Mouse (Mus musculus) hindbrain, embryonic 11.5 days (tissue): ENCODE results near the gene Rtn4r. TPM values are rescaled to one million over a fixed set of nuclear protein-coding genes. Genes with fewer than 3 reads are reported as not detected.

Experiments used
- ATAC-seq: fragments of 200-750 bp; cut with Nextera tagmentation; 2 replicates; pipeline ENCODE4 v1.8.0; 2017; ENCODE audit warnings: mild to moderate bottlenecking, moderate TSS enrichment, moderate library complexity; ENCODE audit not compliant: low FRiP score
- DNase-seq: peaks from one replicate; pipeline ENCODE4 v3.0.0-alpha.2; 2015; ENCODE audit warnings: low spot score
- H3K27ac ChIP-seq: fragments of 300-500 bp; sonication (generic); 2 replicates; pipeline ENCODE4 v1.5.1; 2014; ENCODE audit warnings: mild to moderate bottlenecking, low read depth, low read length
- H3K27me3 ChIP-seq: fragments of 300-500 bp; sonication (generic); 2 replicates; pipeline ENCODE4 v1.6.1; 2014; ENCODE audit warnings: mild to moderate bottlenecking, low read length, moderate library complexity, mixed read lengths; ENCODE audit not compliant: control insufficient read depth, insufficient read depth
- H3K36me3 ChIP-seq: fragments of 300-500 bp; sonication (generic); 2 replicates; pipeline ENCODE4 v1.6.1; 2014; ENCODE audit warnings: mild to moderate bottlenecking, low read length, moderate library complexity, mixed read lengths; ENCODE audit not compliant: control insufficient read depth, insufficient read depth
- H3K4me1 ChIP-seq: fragments of 300-500 bp; sonication (generic); replicated peaks from 2 replicates; pipeline ENCODE4 v1.6.1; 2014; ENCODE audit warnings: low read length, mixed read lengths; ENCODE audit not compliant: control insufficient read depth, insufficient read depth
- H3K4me2 ChIP-seq: fragments of 300-500 bp; sonication (generic); replicated peaks from 2 replicates; pipeline ENCODE4 v1.6.1; 2014; ENCODE audit warnings: mild to moderate bottlenecking, low read depth, low read length
- H3K4me3 ChIP-seq: fragments of 300-500 bp; sonication (generic); 2 replicates; pipeline ENCODE4 v1.5.1; 2014; ENCODE audit warnings: low read depth, low read length
- H3K9ac ChIP-seq: fragments of 300-500 bp; sonication (generic); 2 replicates; pipeline ENCODE4 v1.6.1; 2014; ENCODE audit warnings: low read depth, low read length
- H3K9me3 ChIP-seq: fragments of 300-500 bp; sonication (generic); 2 replicates; pipeline ENCODE4 v1.6.1; 2016; ENCODE audit warnings: low read length; ENCODE audit not compliant: control insufficient read depth
- WGBS: fragments of 180-500 bp; shearing (Covaris S2); extraction: QIAGEN DNeasy Blood & Tissue Kit; methylation state at CpG from one replicate; pipeline ENCODE4 v1.1.7; 2014; 5-methylcytosine and 5-hydroxymethylcytosine counted together
- polyA plus RNA-seq: library from polyadenylated mRNA; unstranded; fragments of >200 nt; fragmentation: Nextera tagmentation; extraction: Ambion mirVana; gene quantifications from 2 replicates; pipeline ENCODE4 v1.2.1, GENCODE M21; 2014

Rtn4r gene
- polyA plus RNA-seq, 1 experiment from 2014 or later = 3.3 TPM

- Histone ChIP-seq H3K4me2 (no peak overlapping the region), H3K4me1 (no peaks in the 10 kb centered on the region), H3K9me3 (no peaks in the 10 kb centered on the region), H3K9ac (no peak overlapping the region), H3K27me3 (no peaks in the 10 kb centered on the region), H3K4me3 (no peak overlapping the region), H3K27ac (no peak overlapping the region), H3K36me3 (no peaks in the 10 kb centered on the region)
- ATAC-seq = 0 out of 2 replicates have a peak, but pooled peaks have one; percentile 35
- 52% methylated on average over 7 of the region's 7 CpGs for WGBS
- DNase-seq = no peak
These were observed 8.6 kb downstream of the Rtn4r start for GRCm38 (mm10) chr16:18136015-18136414.

GRCm38 (mm10) chr16:18144201-18144600 lies 16.8 kb downstream of the Rtn4r start:
- Histone ChIP-seq H3K36me3 (no peaks in the 10 kb centered on the region), H3K27ac (no peak overlapping the region), H3K9me3 (no peaks in the 10 kb centered on the region), H3K4me3 (no peak overlapping the region), H3K4me2 (no peak overlapping the region), H3K4me1 (peaks cover 11% of the 10 kb centered on the region), H3K27me3 (no peaks in the 10 kb centered on the region), H3K9ac (no peak overlapping the region)
- WGBS = 86% methylated on average over 8 of the region's 8 CpGs
- ATAC-seq = no peak
- no peak for DNase-seq

GRCm38 (mm10) chr16:18145341-18145867 lies 18.0 kb downstream of the Rtn4r start:
- H3K27ac ChIP-seq = no peak overlapping the region
- no peak overlapping the region for H3K4me2 ChIP-seq
- no peak overlapping the region for H3K4me3 ChIP-seq
- no peaks in the 10 kb centered on the region for H3K36me3 ChIP-seq
- H3K4me1 ChIP-seq = peaks cover 11% of the 10 kb centered on the region
- 68% methylated on average over 5 of the region's 6 CpGs for WGBS
- no peak overlapping the region for H3K9ac ChIP-seq
- DNase-seq (no peak), ATAC-seq (peak; percentile 45)
- no peaks in the 10 kb centered on the region for H3K9me3 ChIP-seq
- H3K27me3 ChIP-seq = no peaks in the 10 kb centered on the region

- Histone ChIP-seq H3K4me1 (peaks cover 11% of the 10 kb centered on the region), H3K9ac (no peak overlapping the region), H3K9me3 (no peaks in the 10 kb centered on the region), H3K4me3 (no peak overlapping the region), H3K27ac (peak overlapping the region; percentile 31; the same call in 1 of the 2 replicates), H3K36me3 (no peaks in the 10 kb centered on the region), H3K27me3 (no peaks in the 10 kb centered on the region), H3K4me2 (no peak overlapping the region)
- peak; percentile 85 for ATAC-seq
- 10% methylated on average over 6 of the region's 6 CpGs for whole genome bisulfite sequencing
- DNase-seq = peak; percentile 73
These were observed 20.9 kb downstream of the Rtn4r start for GRCm38 (mm10) chr16:18148208-18148876.

GRCm38 (mm10) chr16:18149205-18149604 lies 21.8 kb downstream of the Rtn4r start:
- Histone ChIP-seq H3K27me3 (no peaks in the 10 kb centered on the region), H3K9me3 (no peaks in the 10 kb centered on the region), H3K36me3 (no peaks in the 10 kb centered on the region), H3K4me2 (no peak overlapping the region), H3K9ac (no peak overlapping the region), H3K4me1 (peaks cover 11% of the 10 kb centered on the region), H3K27ac (no peak overlapping the region; the same call in 1 of the 2 replicates), H3K4me3 (no peak overlapping the region)
- DNase-seq (no peak), ATAC-seq (no peak)
- WGBS = 55% methylated on average over 6 of the region's 6 CpGs

GRCm38 (mm10) chr16:18152189-18152588 lies 24.7 kb downstream of the Rtn4r start:
- Histone ChIP-seq H3K4me2 (no peak overlapping the region), H3K4me1 (peaks cover 12% of the 10 kb centered on the region), H3K9ac (no peak overlapping the region), H3K27me3 (no peaks in the 10 kb centered on the region), H3K4me3 (no peak overlapping the region), H3K36me3 (no peaks in the 10 kb centered on the region), H3K27ac (no peak overlapping the region), H3K9me3 (no peaks in the 10 kb centered on the region)
- 94% methylated on average over 12 of the region's 12 CpGs for WGBS
- no peak for ATAC-seq
- DNase-seq = no peak

GRCm38 (mm10) chr16:18152769-18153445 lies 25.5 kb downstream of the Rtn4r start:
- no peak for DNase-seq
- Histone ChIP-seq H3K4me1 (peaks cover 9% of the 10 kb centered on the region), H3K27me3 (no peaks in the 10 kb centered on the region), H3K27ac (no peak overlapping the region), H3K36me3 (no peaks in the 10 kb centered on the region), H3K9ac (no peak overlapping the region), H3K9me3 (no peaks in the 10 kb centered on the region), H3K4me3 (no peak overlapping the region), H3K4me2 (no peak overlapping the region)
- no peak for ATAC-seq
- 91% methylated on average over 9 of the region's 9 CpGs for WGBS

GRCm38 (mm10) chr16:18154521-18155171 lies 27.2 kb downstream of the Rtn4r start:
- Histone ChIP-seq H3K27me3 (no peaks in the 10 kb centered on the region), H3K27ac (no peak overlapping the region), H3K9me3 (no peaks in the 10 kb centered on the region), H3K9ac (no peak overlapping the region), H3K4me2 (no peak overlapping the region), H3K36me3 (no peaks in the 10 kb centered on the region), H3K4me3 (no peak overlapping the region), H3K4me1 (0 out of 2 replicates have a peak, but pooled peaks cover 2% of the 10 kb centered on the region)
- no peak for ATAC-seq
- WGBS = 43% methylated on average over 14 of the region's 14 CpGs
- DNase-seq = no peak
